Mouse (Mus musculus) ES-E14 (cell line): ENCODE results near the gene Ccdc28a. TPM values are rescaled to one million over a fixed set of nuclear protein-coding genes. Genes with fewer than 3 reads are reported as not detected.

Source experiments
- DNase-seq: peaks from one replicate; pipeline ENCODE4 v3.0.0-alpha.2; 2013; ENCODE audit warnings: low read depth, low spot score
- H3K27ac ChIP-seq: 2 replicates; pipeline ENCODE4 v1.5.1; 2012; ENCODE audit warnings: low read depth, mild to moderate bottlenecking, low read length, moderate library complexity, mixed read lengths; ENCODE audit not compliant: poor library complexity, insufficient read depth, severe bottlenecking
- H3K36me3 ChIP-seq: 2 replicates; pipeline ENCODE4 v1.6.1; 2012; ENCODE audit warnings: mild to moderate bottlenecking, low read length, moderate library complexity, mixed read lengths; ENCODE audit not compliant: control insufficient read depth, poor library complexity, insufficient read depth, severe bottlenecking
- H3K4me1 ChIP-seq, 2 experiments: fragments of 150-350 bp in 1 of 2; sonication (generic) in 1 of 2; 2 replicates each; pipeline ENCODE4 v1.6.1; 2012; ENCODE audit warnings: low read length in 2 of 2, mild to moderate bottlenecking in 1 of 2, mixed read lengths in 1 of 2; ENCODE audit not compliant: control insufficient read depth in 2 of 2, insufficient read depth in 2 of 2, poor library complexity in 1 of 2
- H3K4me3 ChIP-seq, 2 experiments: fragments of 150-350 bp in 1 of 2; sonication (generic) in 1 of 2; 2 replicates each; pipeline ENCODE4 v1.5.1; 2012; ENCODE audit warnings: low read length in 2 of 2, low read depth in 1 of 2, mild to moderate bottlenecking in 1 of 2, mixed read lengths in 1 of 2; ENCODE audit not compliant: insufficient read depth in 1 of 2, poor library complexity in 1 of 2, severe bottlenecking in 1 of 2
- H3K9ac ChIP-seq: 2 replicates; pipeline ENCODE4 v1.6.1; 2012; ENCODE audit warnings: low read depth, mild to moderate bottlenecking, low read length, mixed read lengths; ENCODE audit not compliant: poor library complexity, insufficient read depth, severe bottlenecking
- H3K9me3 ChIP-seq: fragments of 150-350 bp; sonication (generic); 2 replicates; pipeline ENCODE4 v1.6.1; 2012; ENCODE audit warnings: low read depth, mild to moderate bottlenecking, low read length; ENCODE audit not compliant: control insufficient read depth, insufficient read depth
- CHD2 ChIP-seq: IDR thresholded peaks from 2 replicates; pipeline ENCODE4 v1.6.1; 2014; ENCODE audit warnings: mild to moderate bottlenecking, low read depth, low read length, inconsistent platforms
- HCFC1 ChIP-seq: IDR thresholded peaks from 2 replicates; pipeline ENCODE4 v1.6.1; 2012; ENCODE audit warnings: low read length, inconsistent platforms, borderline replicate concordance; ENCODE audit not compliant: insufficient read depth
- MAFK ChIP-seq: IDR thresholded peaks from 2 replicates; pipeline ENCODE4 v1.6.1; 2014; ENCODE audit warnings: mild to moderate bottlenecking, low read depth, low read length, inconsistent platforms; ENCODE audit not compliant: insufficient read depth
- ZC3H11A ChIP-seq: IDR thresholded peaks from 2 replicates; pipeline ENCODE4 v1.6.1; 2012; ENCODE audit warnings: low read depth, mild to moderate bottlenecking, inconsistent platforms, low read length, borderline replicate concordance
- ZNF384 ChIP-seq: IDR thresholded peaks from 2 replicates; pipeline ENCODE4 v1.6.1; 2012; ENCODE audit warnings: low read depth, low read length, inconsistent platforms
- in situ Hi-C, 2 experiments: fragments of 600-800 bp; cut with MboI; formaldehyde crosslinking; loops; one replicate each; pipeline ENCODE4 v1.15.1; 2025; ENCODE audit warnings: low sequenced_read_pairs in 2 of 2, inconsistent platforms in 1 of 2; ENCODE audit not compliant: unreplicated experiment in 2 of 2
- total RNA-seq: library from RNA; depleted of rRNA; stranded (reverse); fragments of 300-350 nt; gene quantifications from 2 replicates; pipeline ENCODE4 v1.2.3, GENCODE M21; 2012

The Ccdc28a gene
- total RNA-seq, 1 experiment = 6.6 TPM

GRCm38 (mm10) chr10:18243614-18244013, 8.8 kb upstream of the Ccdc28a start:
- H3K9ac ChIP-seq = no peak overlapping the region

GRCm38 (mm10) chr10:18237191-18237590, 2.4 kb upstream of the Ccdc28a start:
- in situ Hi-C loops = no loop called here
- no peaks in the 10 kb centered on the region for H3K36me3 ChIP-seq
- H3K9ac ChIP-seq = no peak overlapping the region
- H3K4me3 ChIP-seq = no peak overlapping the region
- no peak for TF ChIP-seq ZNF384
- no peak for TF ChIP-seq HCFC1
- no peak for TF ChIP-seq MAFK
- no peak for TF ChIP-seq ZC3H11A
- no peak for TF ChIP-seq CHD2
- no peaks in the 10 kb centered on the region; a peak in 1 of 4 replicates for H3K4me1 ChIP-seq
- DNase-seq = no peak
- H3K9me3 ChIP-seq = no peaks in the 10 kb centered on the region; the same call in 1 of the 2 replicates
- no peak overlapping the region for H3K27ac ChIP-seq

More at GRCm38 (mm10) chr10:18243614-18244013, 8.8 kb upstream of the Ccdc28a start:
- no peak overlapping the region for H3K4me3 ChIP-seq
- no peak for DNase-seq
- no peaks in the 10 kb centered on the region for H3K36me3 ChIP-seq
- TF ChIP-seq CHD2 (no peak), MAFK (no peak), HCFC1 (no peak), ZNF384 (no peak), ZC3H11A (no peak)
- no peaks in the 10 kb centered on the region for H3K9me3 ChIP-seq
- H3K27ac ChIP-seq = no peak overlapping the region
- in situ Hi-C loops = no loop called here
- H3K4me1 ChIP-seq = no peaks in the 10 kb centered on the region

GRCm38 (mm10) chr10:18236328-18236927, 1.6 kb upstream of the Ccdc28a start:
- no peak overlapping the region for H3K9ac ChIP-seq
- in situ Hi-C loops = no loop called here
- no peak overlapping the region for H3K27ac ChIP-seq
- no peak overlapping the region for H3K4me3 ChIP-seq
- H3K36me3 ChIP-seq = no peaks in the 10 kb centered on the region
- H3K4me1 ChIP-seq = no peaks in the 10 kb centered on the region; a peak in 1 of 4 replicates
- H3K9me3 ChIP-seq = no peaks in the 10 kb centered on the region; the same call in 1 of the 2 replicates
- TF ChIP-seq MAFK (no peak), ZC3H11A (no peak), ZNF384 (no peak), CHD2 (no peak), HCFC1 (no peak)
- no peak for DNase-seq

GRCm38 (mm10) chr10:18235402-18235747, 577 bp upstream of the Ccdc28a start:
- no peak for DNase-seq
- H3K4me1 ChIP-seq = no peaks in the 10 kb centered on the region; a peak in 1 of 4 replicates
- peak overlapping the region; percentile 95 to 100 for H3K4me3 ChIP-seq
- no peak overlapping the region for H3K27ac ChIP-seq
- TF ChIP-seq HCFC1 = no peak
- in situ Hi-C loops = no loop called here
- H3K9me3 ChIP-seq = no peaks in the 10 kb centered on the region; the same call in 1 of the 2 replicates
- no peaks in the 10 kb centered on the region for H3K36me3 ChIP-seq
- H3K9ac ChIP-seq = peak overlapping the region; percentile 46

GRCm38 (mm10) chr10:18233891-18234290, 907 bp downstream of the Ccdc28a start:
- in situ Hi-C loops = no loop called here
- H3K4me3 ChIP-seq = peak overlapping the region in 1 of 2 experiments; percentile 100; a peak in 2 of 4 replicates
- no peak overlapping the region for H3K9ac ChIP-seq
- H3K36me3 ChIP-seq = no peaks in the 10 kb centered on the region
- TF ChIP-seq MAFK (no peak), ZNF384 (no peak), HCFC1 (no peak), ZC3H11A (no peak), CHD2 (no peak)
- H3K4me1 ChIP-seq = no peaks in the 10 kb centered on the region; a peak in 1 of 4 replicates
- no peak overlapping the region for H3K27ac ChIP-seq
- DNase-seq = no peak
- no peaks in the 10 kb centered on the region; the same call in 1 of the 2 replicates for H3K9me3 ChIP-seq
